Mouse (Mus musculus) limb, embryonic 10.5 days (tissue): ENCODE results near the gene Grk5. TPM values are rescaled to one million over a fixed set of nuclear protein-coding genes. Genes with fewer than 3 reads are reported as not detected.
A peak's percentile ranks its signal among the peaks of the same experiment; 100 is the strongest.

Experiments
- DNase-seq: peaks from one replicate; pipeline ENCODE4 v3.0.0-alpha.2; 2017; ENCODE audit warnings: low spot score
- H3K27ac ChIP-seq: fragments of 300-500 bp; sonication (generic); 2 replicates; pipeline ENCODE4 v1.5.1; 2016; ENCODE audit warnings: mild to moderate bottlenecking
- H3K27me3 ChIP-seq: fragments of 300-500 bp; sonication (generic); 2 replicates; pipeline ENCODE4 v1.6.1; 2016; ENCODE audit warnings: low read depth, mild to moderate bottlenecking; ENCODE audit not compliant: poor library complexity, severe bottlenecking
- H3K36me3 ChIP-seq: fragments of 300-500 bp; sonication (generic); 2 replicates; pipeline ENCODE4 v1.6.1; 2016; ENCODE audit warnings: mild to moderate bottlenecking, moderate library complexity
- H3K4me1 ChIP-seq: fragments of 300-500 bp; sonication (generic); 2 replicates; pipeline ENCODE4 v1.6.1; 2016
- H3K4me3 ChIP-seq: fragments of 300-500 bp; sonication (generic); 2 replicates; pipeline ENCODE4 v1.5.1; 2016; ENCODE audit warnings: mild to moderate bottlenecking, moderate library complexity
- H3K9me3 ChIP-seq: fragments of 300-500 bp; sonication (generic); replicated peaks from 2 replicates; pipeline ENCODE4 v1.6.1; 2016; ENCODE audit warnings: mild to moderate bottlenecking
- WGBS: fragments of 180-500 bp; shearing (Covaris S2); methylation state at CpG from one replicate; pipeline ENCODE4 v1.1.7; 2016; 5-methylcytosine and 5-hydroxymethylcytosine counted together
- polyA plus RNA-seq: library from polyadenylated mRNA; unstranded; fragments of >200 nt; fragmentation: Nextera tagmentation; extraction: Ambion mirVana; gene quantifications from 2 replicates; pipeline ENCODE4 v1.2.1, GENCODE M21; 2016

The Grk5 gene
- polyA plus RNA-seq, 1 experiment from 2014 or later: 1.6 TPM

DNA sequence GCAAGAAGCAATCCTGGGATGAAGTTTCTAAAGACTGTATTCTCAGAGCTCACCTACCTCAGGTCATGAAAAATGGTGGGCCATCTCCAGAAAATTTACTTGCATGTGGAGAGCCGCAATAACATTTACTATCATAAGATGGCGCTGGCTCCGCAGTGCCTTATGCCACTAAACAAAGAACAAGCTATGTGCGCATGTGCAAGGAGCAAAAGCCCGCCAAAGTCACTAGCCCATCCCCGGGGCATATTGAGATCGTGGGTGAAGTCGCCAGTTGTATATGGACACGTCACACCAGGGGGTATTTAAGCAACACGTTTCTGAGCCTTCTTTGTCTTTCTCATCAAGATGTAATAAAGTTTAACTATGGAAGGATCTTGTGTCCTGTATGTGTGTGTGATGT lies 241.5 kb downstream of the Grk5 start:
- Histone ChIP-seq H3K27me3 (no peaks in the 10 kb centered on the region), H3K27ac (no peak overlapping the region), H3K4me1 (no peaks in the 10 kb centered on the region), H3K4me3 (no peak overlapping the region), H3K36me3 (peaks cover 14% of the 10 kb centered on the region), H3K9me3 (no peaks in the 10 kb centered on the region)
- 86% methylated on average over 10 of the region's 10 CpGs for WGBS
- no peak for DNase-seq

DNA sequence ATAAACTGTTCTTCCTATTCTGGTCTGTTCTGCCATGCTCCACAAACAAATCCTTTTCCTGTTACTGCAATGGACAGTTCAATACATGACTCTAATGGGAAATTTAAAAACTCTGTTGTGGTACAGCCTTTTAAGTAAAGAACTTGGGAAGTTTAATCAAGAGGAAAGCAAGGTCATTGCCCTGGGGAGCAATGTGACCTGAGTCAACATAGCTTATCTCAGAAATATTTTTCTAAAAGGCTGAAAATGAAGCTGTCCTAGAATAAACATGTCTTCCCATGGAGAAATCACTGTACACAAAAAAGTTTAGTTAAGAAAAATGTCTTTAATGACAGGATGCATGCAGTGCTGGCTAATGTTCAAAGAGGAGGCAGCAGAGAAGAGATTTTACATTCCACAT lies 249.1 kb downstream of the Grk5 start:
- Histone ChIP-seq H3K27me3 (no peaks in the 10 kb centered on the region), H3K9me3 (no peaks in the 10 kb centered on the region), H3K4me3 (no peak overlapping the region), H3K36me3 (peaks cover 7% of the 10 kb centered on the region), H3K27ac (no peak overlapping the region), H3K4me1 (peaks cover 11% of the 10 kb centered on the region)
- no peak for DNase-seq

DNA sequence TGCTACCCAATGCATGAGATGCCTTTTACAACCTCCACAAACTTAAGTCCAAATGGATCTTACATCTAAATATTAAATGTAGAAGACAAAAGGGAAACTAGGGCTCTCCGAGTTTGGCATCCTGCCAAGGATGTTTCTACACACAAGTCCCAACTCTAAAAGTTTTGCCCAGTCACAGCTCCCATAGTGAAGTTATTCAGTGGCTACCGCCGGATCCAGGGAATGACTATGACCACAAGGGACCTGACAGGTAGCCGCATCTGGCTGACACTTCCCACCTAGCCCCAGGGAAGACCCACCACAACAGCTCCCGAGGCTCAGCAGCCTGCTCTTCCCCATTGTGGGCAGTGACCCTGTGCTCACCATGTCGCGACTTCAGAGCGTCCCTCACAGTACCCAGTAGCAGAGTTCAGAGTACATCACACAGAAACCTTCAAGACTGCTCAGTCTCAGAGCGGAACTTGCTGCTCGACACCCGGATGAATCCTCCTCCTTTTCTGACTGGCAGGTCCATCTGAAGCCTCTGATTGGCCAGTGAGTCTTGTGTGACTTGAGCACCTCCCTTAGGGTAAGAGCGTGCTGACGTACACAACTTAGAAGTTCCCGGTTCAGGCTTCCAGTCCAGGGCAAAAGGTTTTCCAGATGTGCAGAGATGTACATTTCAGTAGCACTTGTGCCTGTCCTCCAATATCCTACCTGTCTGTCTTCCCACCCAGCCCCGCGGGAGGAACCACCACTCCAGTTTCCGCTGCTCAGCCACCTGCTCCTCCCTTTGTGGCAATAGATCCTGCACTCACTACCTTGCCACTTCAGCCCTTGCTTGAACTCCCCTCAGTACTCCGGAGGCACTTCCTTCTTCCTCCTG lies 251.0 kb downstream of the Grk5 start, which contains the start of gene Zfp950:
Gene Zfp950, minus strand, starts transcription at position 499 of the 865 bp plus-strand sequence.
- H3K4me3 ChIP-seq: peak within 1 kb of the TSS; percentile 84
- 1% methylated on average over 18 of the region's 18 CpGs for WGBS
- DNase-seq: peak; percentile 72
- H3K36me3 ChIP-seq: peaks cover 5% of the 10 kb centered on the region
- H3K9me3 ChIP-seq: no peaks in the 10 kb centered on the region
- H3K4me1 ChIP-seq: peaks cover 11% of the 10 kb centered on the region
- peak within 1 kb of the TSS; percentile 83 for H3K27ac ChIP-seq
- no peaks in the 10 kb centered on the region for H3K27me3 ChIP-seq

DNA sequence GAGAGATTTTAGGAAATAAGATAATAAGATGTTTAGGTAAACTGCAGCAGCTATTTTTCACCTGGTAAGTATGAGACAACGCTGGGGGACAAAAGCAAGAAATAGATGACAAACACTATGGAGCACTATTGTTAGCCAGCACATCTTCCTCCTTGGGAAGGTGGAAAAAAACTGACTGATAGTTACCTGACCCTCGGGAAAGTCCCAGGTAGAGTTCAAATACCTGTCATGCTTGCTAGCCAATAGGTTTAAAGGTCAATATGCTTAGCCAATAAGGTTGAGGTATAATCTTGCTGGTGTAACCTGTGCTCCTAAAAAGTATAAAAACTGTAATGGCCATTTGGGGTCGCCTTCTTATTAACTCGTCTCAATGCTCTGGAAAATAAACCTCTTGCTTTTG lies 251.8 kb downstream of the Grk5 start:
- 16% methylated on average over 4 of the region's 4 CpGs for WGBS
- Histone ChIP-seq H3K27me3 (no peaks in the 10 kb centered on the region), H3K4me1 (peaks cover 11% of the 10 kb centered on the region), H3K4me3 (peak overlapping the region; percentile 84), H3K9me3 (no peaks in the 10 kb centered on the region), H3K36me3 (peaks cover 5% of the 10 kb centered on the region), H3K27ac (peak overlapping the region; percentile 83)
- no peak for DNase-seq

Other genes starting within 250 kb of the Grk5 start
- gene Nanos1, start 133.8 kb upstream of the Grk5 start, polyA plus RNA-seq: 1.0 and 1.1 TPM in 2 replicates
- 156 and 175 TPM in 2 replicates for gene Eif3a, start 99.1 kb upstream of the Grk5 start, polyA plus RNA-seq
- gene Fam45a, start 78.2 kb upstream of the Grk5 start, polyA plus RNA-seq: 22.0 and 25.8 TPM in 2 replicates
- gene Sfxn4, start 28.3 kb upstream of the Grk5 start, polyA plus RNA-seq: 8.3 and 12.8 TPM in 2 replicates
- 76.3 and 98.9 TPM in 2 replicates for gene Prdx3, start 15.2 kb upstream of the Grk5 start, polyA plus RNA-seq